Mouse (Mus musculus) neural tube, embryonic 11.5 days (tissue): Measurements from ENCODE around the gene Mdm2. TPM values are rescaled to one million over a fixed set of nuclear protein-coding genes. Genes with fewer than 3 reads are reported as not detected.

Source experiments
- ATAC-seq: fragments of 200-750 bp; cut with Nextera tagmentation; 2 replicates; pipeline ENCODE4 v1.8.0; 2017; ENCODE audit warnings: moderate number of reproducible peaks, mild to moderate bottlenecking, moderate TSS enrichment, moderate library complexity; ENCODE audit not compliant: insufficient read depth, low FRiP score, low TSS enrichment
- DNase-seq: peaks from one replicate; pipeline ENCODE4 v3.0.0-alpha.2; 2015; ENCODE audit warnings: low spot score
- H3K27ac ChIP-seq: fragments of 300-500 bp; sonication (generic); 2 replicates; pipeline ENCODE4 v1.5.1; 2014; ENCODE audit warnings: low read depth, mild to moderate bottlenecking, low read length
- H3K27me3 ChIP-seq: fragments of 300-500 bp; sonication (generic); 2 replicates; pipeline ENCODE4 v1.6.1; 2014; ENCODE audit warnings: mild to moderate bottlenecking, low read length, mixed read lengths; ENCODE audit not compliant: control insufficient read depth, insufficient read depth
- H3K36me3 ChIP-seq: fragments of 300-500 bp; sonication (generic); 2 replicates; pipeline ENCODE4 v1.6.1; 2014; ENCODE audit warnings: mild to moderate bottlenecking, low read length, moderate library complexity, mixed read lengths; ENCODE audit not compliant: control insufficient read depth, insufficient read depth
- H3K4me1 ChIP-seq: fragments of 300-500 bp; sonication (generic); 2 replicates; pipeline ENCODE4 v1.6.1; 2014; ENCODE audit warnings: low read length, mixed read lengths; ENCODE audit not compliant: control insufficient read depth, insufficient read depth
- H3K4me2 ChIP-seq: fragments of 300-500 bp; sonication (generic); 2 replicates; pipeline ENCODE4 v1.6.1; 2014; ENCODE audit warnings: low read depth, mild to moderate bottlenecking, moderate library complexity
- H3K4me3 ChIP-seq: fragments of 300-500 bp; sonication (generic); 2 replicates; pipeline ENCODE4 v1.5.1; 2014; ENCODE audit warnings: low read depth, low read length
- H3K9ac ChIP-seq: fragments of 300-500 bp; sonication (generic); 2 replicates; pipeline ENCODE4 v1.6.1; 2014; ENCODE audit warnings: mild to moderate bottlenecking, low read length
- H3K9me3 ChIP-seq: fragments of 300-500 bp; sonication (generic); 2 replicates; pipeline ENCODE4 v1.6.1; 2016; ENCODE audit warnings: low read length; ENCODE audit not compliant: control insufficient read depth
- WGBS: fragments of 180-500 bp; shearing (Covaris S2); extraction: QIAGEN DNeasy Blood & Tissue Kit; methylation state at CpG from one replicate; pipeline ENCODE4 v1.1.7; 2014; 5-methylcytosine and 5-hydroxymethylcytosine counted together
- polyA plus RNA-seq: library from polyadenylated mRNA; unstranded; fragments of >200 nt; fragmentation: Nextera tagmentation; extraction: Ambion mirVana; gene quantifications from 2 replicates; pipeline ENCODE4 v1.2.1, GENCODE M21; 2014

Gene Mdm2
- polyA plus RNA-seq, 1 experiment from 2014 or later, result 63.2 TPM

- Histone ChIP-seq H3K27me3 (no peaks in the 10 kb centered on the region), H3K4me1 (peaks cover 5% of the 10 kb centered on the region; the same call in 1 of the 2 replicates), H3K9me3 (no peaks in the 10 kb centered on the region), H3K4me2 (peak overlapping the region; percentile 48), H3K4me3 (peak overlapping the region; percentile 26), H3K9ac (peak overlapping the region; percentile 33), H3K27ac (peak overlapping the region; percentile 53; the same call in 1 of the 2 replicates), H3K36me3 (no peaks in the 10 kb centered on the region)
- WGBS, result 40% methylated on average over 19 of the region's 19 CpGs
- ATAC-seq (peak; percentile 21; the same call in 1 of the 2 replicates), DNase-seq (peak; percentile 46)
These were observed 34.4 kb downstream of the Mdm2 start for GRCm38 (mm10) chr10:117676036-117676643.

GRCm38 (mm10) chr10:117675096-117676035, 35.2 kb downstream of the Mdm2 start:
- ATAC-seq (peak; percentile 91), DNase-seq (peak; percentile 84)
- Histone ChIP-seq H3K27me3 (no peaks in the 10 kb centered on the region), H3K27ac (peak overlapping the region; percentile 53; the same call in 1 of the 2 replicates), H3K9ac (peak overlapping the region; percentile 33), H3K4me2 (peak overlapping the region; percentile 48), H3K36me3 (no peaks in the 10 kb centered on the region), H3K4me1 (peaks cover 5% of the 10 kb centered on the region; the same call in 1 of the 2 replicates), H3K4me3 (peak overlapping the region; percentile 26), H3K9me3 (no peaks in the 10 kb centered on the region)
- 42% methylated on average over 20 of the region's 20 CpGs for WGBS

- H3K27ac ChIP-seq, result no peak overlapping the region
- H3K9ac ChIP-seq, result no peak overlapping the region
- no peaks in the 10 kb centered on the region for H3K27me3 ChIP-seq
- DNase-seq (no peak), ATAC-seq (no peak)
- WGBS, result 83% methylated on average over 3 of the region's 3 CpGs
- no peaks in the 10 kb centered on the region for H3K9me3 ChIP-seq
- H3K36me3 ChIP-seq, result no peaks in the 10 kb centered on the region
- no peak overlapping the region for H3K4me3 ChIP-seq
- H3K4me1 ChIP-seq, result peaks cover 5% of the 10 kb centered on the region; the same call in 1 of the 2 replicates
- no peak overlapping the region for H3K4me2 ChIP-seq
These were observed 36.1 kb downstream of the Mdm2 start for GRCm38 (mm10) chr10:117674359-117675019.

GRCm38 (mm10) chr10:117673913-117674312, 36.6 kb downstream of the Mdm2 start:
- Histone ChIP-seq H3K4me2 (no peak overlapping the region), H3K9me3 (no peaks in the 10 kb centered on the region), H3K27me3 (no peaks in the 10 kb centered on the region), H3K4me3 (no peak overlapping the region), H3K9ac (no peak overlapping the region), H3K4me1 (peaks cover 5% of the 10 kb centered on the region; the same call in 1 of the 2 replicates), H3K36me3 (no peaks in the 10 kb centered on the region), H3K27ac (no peak overlapping the region)
- DNase-seq (no peak), ATAC-seq (no peak)
- WGBS, result 95% methylated on average over 1 of the region's 1 CpGs

GRCm38 (mm10) chr10:117672693-117673092, 37.9 kb downstream of the Mdm2 start:
- no peak overlapping the region for H3K9ac ChIP-seq
- H3K9me3 ChIP-seq, result no peaks in the 10 kb centered on the region
- H3K27me3 ChIP-seq, result no peaks in the 10 kb centered on the region
- H3K27ac ChIP-seq, result no peak overlapping the region
- H3K36me3 ChIP-seq, result no peaks in the 10 kb centered on the region
- DNase-seq, result peak; percentile 36
- H3K4me3 ChIP-seq, result no peak overlapping the region
- no peak overlapping the region for H3K4me2 ChIP-seq
- no peak for ATAC-seq
- H3K4me1 ChIP-seq, result peaks cover 5% of the 10 kb centered on the region; the same call in 1 of the 2 replicates
- WGBS, result 71% methylated on average over 7 of the region's 7 CpGs

- H3K4me1 ChIP-seq, result peaks cover 5% of the 10 kb centered on the region; the same call in 1 of the 2 replicates
- H3K4me3 ChIP-seq, result no peak overlapping the region
- no peaks in the 10 kb centered on the region for H3K9me3 ChIP-seq
- DNase-seq (no peak), ATAC-seq (no peak)
- H3K9ac ChIP-seq, result no peak overlapping the region
- H3K36me3 ChIP-seq, result no peaks in the 10 kb centered on the region
- 89% methylated on average over 13 of the region's 13 CpGs for WGBS
- H3K27me3 ChIP-seq, result no peaks in the 10 kb centered on the region
- H3K4me2 ChIP-seq, result no peak overlapping the region
- no peak overlapping the region for H3K27ac ChIP-seq
These were observed 38.5 kb downstream of the Mdm2 start for GRCm38 (mm10) chr10:117671930-117672666.

GRCm38 (mm10) chr10:117671266-117671665, 39.3 kb downstream of the Mdm2 start:
- no peak overlapping the region for H3K4me3 ChIP-seq
- no peak for ATAC-seq

GRCm38 (mm10) chr10:117670791-117671190, 39.8 kb downstream of the Mdm2 start:
- H3K4me1 ChIP-seq, result no peaks in the 10 kb centered on the region; the same call in 1 of the 2 replicates
- H3K27me3 ChIP-seq, result no peaks in the 10 kb centered on the region
- H3K9me3 ChIP-seq, result no peaks in the 10 kb centered on the region
- no peak overlapping the region for H3K27ac ChIP-seq
- 89% methylated on average over 5 of the region's 5 CpGs for WGBS
- no peak for ATAC-seq
- H3K9ac ChIP-seq, result no peak overlapping the region
- no peaks in the 10 kb centered on the region for H3K36me3 ChIP-seq
- no peak for DNase-seq
- no peak overlapping the region for H3K4me2 ChIP-seq
- H3K4me3 ChIP-seq, result no peak overlapping the region

More at GRCm38 (mm10) chr10:117671266-117671665, 39.3 kb downstream of the Mdm2 start:
- 86% methylated on average over 9 of the region's 9 CpGs for WGBS
- no peak overlapping the region for H3K9ac ChIP-seq
- DNase-seq, result no peak
- H3K9me3 ChIP-seq, result no peaks in the 10 kb centered on the region
- H3K27me3 ChIP-seq, result no peaks in the 10 kb centered on the region
- H3K4me1 ChIP-seq, result peaks cover 1% of the 10 kb centered on the region; the same call in 1 of the 2 replicates
- no peak overlapping the region for H3K27ac ChIP-seq
- no peak overlapping the region for H3K4me2 ChIP-seq
- no peaks in the 10 kb centered on the region for H3K36me3 ChIP-seq
